Mouse (Mus musculus): ENCODE data around the gene Spo11. TPM values are rescaled to one million over a fixed set of nuclear protein-coding genes. Genes with fewer than 3 reads are reported as not detected.

Gene Spo11
- polyA plus RNA-seq, 1 experiment from 2014 or later, result 1.2 TPM

GRCm38 (mm10) chr2:173018618-173019017 lies 41.1 kb downstream of the Spo11 start:
- no peak overlapping the region for H3K4me2 ChIP-seq (replicated peaks)
- H3K4me1 ChIP-seq, result peaks cover 22% of the 10 kb centered on the region
- H3K4me3 ChIP-seq, result no peak overlapping the region
- H3K27me3 ChIP-seq, result peaks cover 14% of the 10 kb centered on the region
- H3K9ac ChIP-seq, result no peak overlapping the region
- ATAC-seq (ENCODE audit: insufficient number of reproducible peaks, insufficient read depth, low FRiP score, low TSS enrichment), result no peak
- 16% methylated on average over 8 of the region's 8 CpGs for WGBS
- H3K36me3 ChIP-seq, result peaks cover 27% of the 10 kb centered on the region
- H3K9me3 ChIP-seq, result no peaks in the 10 kb centered on the region
- no peak overlapping the region for H3K27ac ChIP-seq

GRCm38 (mm10) chr2:173019322-173019721 lies 41.8 kb downstream of the Spo11 start:
- WGBS, result 16% methylated on average over 9 of the region's 9 CpGs
- H3K4me1 ChIP-seq, result peaks cover 29% of the 10 kb centered on the region
- no peak for ATAC-seq (ENCODE audit: insufficient number of reproducible peaks, insufficient read depth, low FRiP score, low TSS enrichment)

GRCm38 (mm10) chr2:173019790-173020189 lies 42.3 kb downstream of the Spo11 start:
- WGBS, result under 1% methylated on average over 29 of the region's 29 CpGs
- H3K27ac ChIP-seq, result no peak overlapping the region
- peak; percentile 59 for ATAC-seq (ENCODE audit: insufficient number of reproducible peaks, insufficient read depth, low FRiP score, low TSS enrichment)

More at GRCm38 (mm10) chr2:173019322-173019721, 41.8 kb downstream of the Spo11 start:
- peaks cover 14% of the 10 kb centered on the region for H3K27me3 ChIP-seq
- peaks cover 21% of the 10 kb centered on the region for H3K36me3 ChIP-seq
- H3K9ac ChIP-seq, result peak overlapping the region; percentile 30; the same call in 1 of the 2 replicates
- peak overlapping the region; percentile 36 for H3K4me3 ChIP-seq
- no peaks in the 10 kb centered on the region for H3K9me3 ChIP-seq
- H3K4me2 ChIP-seq (replicated peaks), result peak overlapping the region; percentile 83
- no peak overlapping the region for H3K27ac ChIP-seq

GRCm38 (mm10) chr2:173020430-173020829 lies 42.9 kb downstream of the Spo11 start, which contains the start of gene Rbm38:
Gene Rbm38, plus strand, starts transcription at chr2:173020498.
- Histone ChIP-seq H3K27ac (no peak within 1 kb of the TSS), H3K4me1 (peaks cover 39% of the 10 kb centered on the region)

More at GRCm38 (mm10) chr2:173019790-173020189, 42.3 kb downstream of the Spo11 start:
- peaks cover 14% of the 10 kb centered on the region for H3K27me3 ChIP-seq
- H3K9ac ChIP-seq, result peak overlapping the region; percentile 30
- peaks cover 34% of the 10 kb centered on the region for H3K4me1 ChIP-seq
- peaks cover 20% of the 10 kb centered on the region for H3K36me3 ChIP-seq
- H3K4me3 ChIP-seq, result peak overlapping the region; percentile 36
- peak overlapping the region; percentile 83 for H3K4me2 ChIP-seq (replicated peaks)
- no peaks in the 10 kb centered on the region for H3K9me3 ChIP-seq

GRCm38 (mm10) chr2:173021633-173022055 lies 44.1 kb downstream of the Spo11 start:
- Histone ChIP-seq H3K9me3 (no peaks in the 10 kb centered on the region), H3K9ac (peak overlapping the region; percentile 63), H3K36me3 (peaks cover 9% of the 10 kb centered on the region; the same call in 1 of the 2 replicates), H3K27me3 (peaks cover 14% of the 10 kb centered on the region), H3K4me2 (replicated peaks) (peak overlapping the region; percentile 83), H3K4me1 (peaks cover 46% of the 10 kb centered on the region), H3K27ac (peak overlapping the region; percentile 46; the same call in 1 of the 2 replicates), H3K4me3 (peak overlapping the region; percentile 73)
- WGBS, result under 1% methylated on average over 54 of the region's 54 CpGs
- ATAC-seq (ENCODE audit: insufficient number of reproducible peaks, insufficient read depth, low FRiP score, low TSS enrichment), result peak; percentile 53; the same call in 1 of the 2 replicates

More at GRCm38 (mm10) chr2:173020430-173020829, 42.9 kb downstream of the Spo11 start, which contains the start of gene Rbm38:
- 26% methylated on average over 11 of the region's 11 CpGs for WGBS
- H3K27me3 ChIP-seq, result peaks cover 14% of the 10 kb centered on the region
- peak within 1 kb of the TSS; percentile 30 for H3K9ac ChIP-seq
- H3K36me3 ChIP-seq, result peaks cover 13% of the 10 kb centered on the region
- peak within 1 kb of the TSS; percentile 36 for H3K4me3 ChIP-seq
- peak within 1 kb of the TSS; percentile 83 for H3K4me2 ChIP-seq (replicated peaks)
- no peak for ATAC-seq (ENCODE audit: insufficient number of reproducible peaks, insufficient read depth, low FRiP score, low TSS enrichment)
- H3K9me3 ChIP-seq, result no peaks in the 10 kb centered on the region

GRCm38 (mm10) chr2:173022056-173022681 lies 44.7 kb downstream of the Spo11 start:
- ATAC-seq (ENCODE audit: insufficient number of reproducible peaks, insufficient read depth, low FRiP score, low TSS enrichment), result no peak
- Histone ChIP-seq H3K4me2 (replicated peaks) (peak overlapping the region; percentile 83), H3K4me1 (peaks cover 50% of the 10 kb centered on the region), H3K27ac (peak overlapping the region; percentile 46; the same call in 1 of the 2 replicates), H3K36me3 (peaks cover 14% of the 10 kb centered on the region; the same call in 1 of the 2 replicates), H3K9ac (peak overlapping the region; percentile 63), H3K4me3 (peak overlapping the region; percentile 73), H3K27me3 (peaks cover 14% of the 10 kb centered on the region), H3K9me3 (no peaks in the 10 kb centered on the region)
- WGBS, result under 1% methylated on average over 51 of the region's 51 CpGs

- WGBS, result 32% methylated on average over 10 of the region's 10 CpGs
- peak overlapping the region; percentile 63 for H3K9ac ChIP-seq
- peaks cover 14% of the 10 kb centered on the region for H3K27me3 ChIP-seq
- peaks cover 50% of the 10 kb centered on the region for H3K4me1 ChIP-seq
- H3K36me3 ChIP-seq, result peaks cover 18% of the 10 kb centered on the region; the same call in 1 of the 2 replicates
- no peaks in the 10 kb centered on the region for H3K9me3 ChIP-seq
- ATAC-seq (ENCODE audit: insufficient number of reproducible peaks, insufficient read depth, low FRiP score, low TSS enrichment), result no peak
- peak overlapping the region; percentile 83 for H3K4me2 ChIP-seq (replicated peaks)
- peak overlapping the region; percentile 73 for H3K4me3 ChIP-seq
- H3K27ac ChIP-seq, result no peak overlapping the region
These were observed 45.3 kb downstream of the Spo11 start for GRCm38 (mm10) chr2:173022813-173023212.

- peaks cover 53% of the 10 kb centered on the region for H3K4me1 ChIP-seq
- H3K36me3 ChIP-seq, result peaks cover 22% of the 10 kb centered on the region
- 89% methylated on average over 7 of the region's 7 CpGs for WGBS
- peak overlapping the region; percentile 83 for H3K4me2 ChIP-seq (replicated peaks)
- peak overlapping the region; percentile 63; the same call in 1 of the 2 replicates for H3K9ac ChIP-seq
- no peak for ATAC-seq (ENCODE audit: insufficient number of reproducible peaks, insufficient read depth, low FRiP score, low TSS enrichment)
- peak overlapping the region; percentile 73 for H3K4me3 ChIP-seq
- peaks cover 14% of the 10 kb centered on the region for H3K27me3 ChIP-seq
- no peaks in the 10 kb centered on the region for H3K9me3 ChIP-seq
- H3K27ac ChIP-seq, result no peak overlapping the region
These were observed 45.9 kb downstream of the Spo11 start for GRCm38 (mm10) chr2:173023371-173023851.

- Histone ChIP-seq H3K36me3 (peaks cover 22% of the 10 kb centered on the region), H3K9ac (no peak overlapping the region)
These were observed 46.5 kb downstream of the Spo11 start for GRCm38 (mm10) chr2:173023966-173024365.

GRCm38 (mm10) chr2:173024392-173024791 lies 46.9 kb downstream of the Spo11 start:
- Histone ChIP-seq H3K4me2 (replicated peaks) (peak overlapping the region; percentile 83; the same call in 1 of the 2 replicates), H3K36me3 (peaks cover 26% of the 10 kb centered on the region), H3K27ac (no peak overlapping the region), H3K9me3 (no peaks in the 10 kb centered on the region), H3K4me3 (0 out of 2 replicates have a peak overlapping the region, but pooled peaks have one; percentile 73), H3K9ac (0 out of 2 replicates have a peak overlapping the region, but pooled peaks have one; percentile 31), H3K4me1 (peaks cover 51% of the 10 kb centered on the region), H3K27me3 (peaks cover 12% of the 10 kb centered on the region)
- WGBS, result 72% methylated on average over 8 of the region's 8 CpGs
- no peak for ATAC-seq (ENCODE audit: insufficient number of reproducible peaks, insufficient read depth, low FRiP score, low TSS enrichment)

More at GRCm38 (mm10) chr2:173023966-173024365, 46.5 kb downstream of the Spo11 start:
- ATAC-seq (ENCODE audit: insufficient number of reproducible peaks, insufficient read depth, low FRiP score, low TSS enrichment), result no peak
- Histone ChIP-seq H3K4me1 (peaks cover 53% of the 10 kb centered on the region), H3K4me3 (peak overlapping the region; percentile 73; the same call in 1 of the 2 replicates), H3K9me3 (no peaks in the 10 kb centered on the region), H3K27ac (no peak overlapping the region), H3K27me3 (peaks cover 14% of the 10 kb centered on the region), H3K4me2 (replicated peaks) (peak overlapping the region; percentile 83; the same call in 1 of the 2 replicates)
- 81% methylated on average over 4 of the region's 4 CpGs for WGBS

GRCm38 (mm10) chr2:173024938-173025337 lies 47.4 kb downstream of the Spo11 start:
- peak overlapping the region; percentile 83 for H3K4me2 ChIP-seq (replicated peaks)
- peaks cover 10% of the 10 kb centered on the region for H3K27me3 ChIP-seq
- no peaks in the 10 kb centered on the region for H3K9me3 ChIP-seq
- no peak for ATAC-seq (ENCODE audit: insufficient number of reproducible peaks, insufficient read depth, low FRiP score, low TSS enrichment)
- WGBS, result 30% methylated on average over 4 of the region's 4 CpGs
- peaks cover 48% of the 10 kb centered on the region for H3K4me1 ChIP-seq
- no peak overlapping the region for H3K27ac ChIP-seq
- H3K4me3 ChIP-seq, result no peak overlapping the region
- peaks cover 32% of the 10 kb centered on the region for H3K36me3 ChIP-seq
- peak overlapping the region; percentile 31; the same call in 1 of the 2 replicates for H3K9ac ChIP-seq
